Mouse (Mus musculus): ENCODE data around the gene Tmem130.

DNA sequence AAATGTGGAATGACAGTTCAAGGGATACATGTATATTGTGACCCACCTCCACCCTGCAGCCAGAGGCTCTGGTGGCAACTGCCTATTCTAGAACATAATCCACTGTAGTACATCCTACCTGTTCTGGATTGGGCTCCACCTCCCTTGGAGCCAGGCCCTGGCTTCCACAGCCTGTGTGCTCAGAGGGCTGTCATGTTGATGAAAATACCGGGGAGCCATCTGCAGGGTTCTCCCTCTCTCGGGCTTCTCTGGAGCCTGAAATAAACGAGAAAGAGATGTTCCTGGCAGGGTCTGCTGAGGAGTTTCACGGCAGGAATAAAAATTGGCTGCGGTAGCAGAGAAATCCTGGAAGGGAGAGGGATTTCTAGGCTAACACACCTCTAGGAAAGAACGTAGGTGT is 41.8 kb downstream of the Tmem130 start:
- TF ChIP-seq POLR2A (IDR thresholded peaks at IDR 0.05; ENCODE audit: extremely low read depth, insufficient read depth, low read length) (no peak), CTCF (IDR thresholded peaks at IDR 0.05; ENCODE audit: extremely low read depth, insufficient read depth, low read length) (no peak)

Data from cortical plate, adult 2 months (tissue).